Mouse (Mus musculus): ENCODE measurements around the gene Slc25a10.

Slc25a10 gene

DNA sequence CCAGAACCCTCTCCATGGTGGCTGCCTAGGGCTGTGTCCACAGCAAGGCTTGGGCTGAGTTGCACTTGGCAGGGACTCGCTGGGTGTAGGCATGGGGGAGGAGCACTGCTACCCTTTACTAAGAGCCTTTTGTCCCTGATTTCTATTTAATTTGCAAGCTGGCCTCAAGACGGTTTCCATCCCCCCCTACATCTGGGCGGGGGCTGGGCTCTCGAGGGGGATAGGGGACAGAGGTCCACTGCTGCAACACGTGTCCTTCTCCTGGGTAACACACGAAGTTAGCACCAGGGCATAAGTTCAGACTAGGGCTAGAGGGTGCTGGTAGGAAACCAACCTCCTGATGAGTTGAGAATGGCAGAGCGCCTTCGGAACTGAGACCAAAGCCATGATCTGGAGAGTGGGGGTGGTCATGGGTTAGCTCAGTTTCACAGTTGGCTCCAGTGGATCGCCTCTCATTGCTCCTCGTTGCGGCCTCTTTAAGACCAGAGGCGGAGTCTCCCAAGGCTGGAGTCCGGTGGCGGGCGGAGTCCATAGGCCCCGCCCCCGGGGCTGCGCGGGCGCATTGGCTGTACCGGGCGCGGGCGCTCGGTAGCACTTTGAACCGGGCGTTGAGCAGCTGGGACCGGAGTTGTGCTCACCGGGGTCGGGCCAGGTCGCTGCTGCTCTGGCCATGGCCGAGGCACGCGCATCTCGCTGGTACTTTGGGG, at the start of gene Slc25a10:
TSS of gene Slc25a10 (plus strand) at position 524 of the 707 bp plus-strand sequence.
- DNase-seq = peak; percentile 80

DNA sequence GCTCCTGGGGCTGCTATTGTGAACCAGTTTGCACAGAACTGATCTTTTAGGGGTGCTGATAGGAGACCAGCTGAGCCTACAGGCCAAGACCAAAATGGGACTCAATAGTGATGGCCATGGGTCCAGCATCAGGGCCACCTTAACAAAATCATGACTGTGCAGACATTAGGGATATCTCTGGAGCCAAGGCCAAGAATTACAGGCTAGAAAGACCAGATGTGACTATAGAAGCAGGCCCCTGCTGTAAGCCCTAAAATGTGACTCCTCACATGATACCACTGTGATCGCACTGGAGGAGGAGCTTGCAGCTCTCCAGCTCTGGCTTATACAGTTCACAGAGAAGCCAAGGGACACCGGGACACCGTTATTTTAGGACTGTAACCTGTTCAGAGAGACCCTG, 49.3 kb upstream of the Slc25a10 start, which contains the start of gene Tspan10:
TSS of gene Tspan10 (plus strand) at position 301 of the 400 bp plus-strand sequence.
- no peak for DNase-seq

DNA sequence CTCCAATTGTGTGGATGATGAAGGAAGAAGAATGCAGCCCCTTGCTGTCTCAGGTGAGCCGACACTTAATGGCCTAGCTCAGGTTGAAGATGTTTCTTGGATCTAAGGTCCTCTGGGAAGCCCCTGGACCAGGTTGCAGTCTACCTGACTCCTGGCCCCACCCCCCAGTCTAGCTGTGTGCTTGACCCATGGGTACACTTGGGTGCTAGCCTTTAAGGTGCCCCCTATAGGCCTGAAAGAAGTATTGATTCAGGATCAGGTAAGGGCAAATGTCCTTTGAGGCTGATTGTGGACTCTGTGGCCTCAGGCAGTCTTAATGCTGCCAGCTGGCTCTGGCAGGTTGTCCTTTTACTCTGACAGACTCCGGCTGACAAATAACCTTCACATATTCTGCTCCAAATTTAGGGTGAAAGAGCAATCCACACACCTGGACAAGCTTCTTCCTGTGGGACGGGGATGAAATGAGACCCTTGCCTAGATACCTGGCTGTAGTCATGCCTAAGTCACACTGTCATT, 48.8 kb upstream of the Slc25a10 start:
- DNase-seq = no peak

DNA sequence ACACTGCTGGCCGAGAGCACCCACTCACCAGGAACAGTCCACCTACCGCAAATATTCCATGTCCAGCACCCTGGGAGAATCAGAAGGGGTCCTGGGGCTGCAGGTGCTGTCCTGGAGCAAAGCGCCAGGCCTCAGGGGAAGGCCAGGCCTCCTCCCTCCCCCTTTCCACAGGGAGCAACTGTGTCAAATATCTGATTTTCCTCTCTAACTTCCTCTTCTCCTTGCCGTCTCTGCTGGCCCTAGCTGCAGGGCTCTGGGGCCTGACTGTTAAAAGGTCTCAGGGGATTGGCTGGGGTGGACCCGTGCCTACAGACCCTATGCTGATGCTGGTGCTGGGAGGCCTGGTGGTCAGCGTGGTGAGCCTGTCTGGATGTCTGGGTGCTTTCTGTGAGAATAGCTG, 47.5 kb upstream of the Slc25a10 start:
- no peak for DNase-seq

DNA sequence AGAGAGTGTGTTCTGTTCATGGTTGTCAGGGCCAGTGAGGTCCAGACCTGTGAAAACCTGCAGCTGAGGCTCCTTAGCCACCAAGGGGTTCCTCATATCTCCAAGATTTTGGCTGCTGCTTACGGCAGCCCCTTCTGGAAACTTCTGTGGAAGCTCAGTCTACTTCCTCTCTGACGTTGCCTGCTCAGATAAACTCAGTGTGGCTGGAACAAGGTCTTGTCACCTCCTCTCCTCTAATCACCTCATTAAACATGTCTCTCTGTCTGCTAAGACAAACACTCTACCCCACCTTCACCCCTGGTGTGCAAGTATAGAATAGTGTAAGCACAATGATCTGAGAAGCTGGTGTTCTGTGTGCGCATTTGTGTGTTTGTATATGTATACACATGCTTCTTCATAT, 46.2 kb upstream of the Slc25a10 start:
- DNase-seq = no peak

DNA sequence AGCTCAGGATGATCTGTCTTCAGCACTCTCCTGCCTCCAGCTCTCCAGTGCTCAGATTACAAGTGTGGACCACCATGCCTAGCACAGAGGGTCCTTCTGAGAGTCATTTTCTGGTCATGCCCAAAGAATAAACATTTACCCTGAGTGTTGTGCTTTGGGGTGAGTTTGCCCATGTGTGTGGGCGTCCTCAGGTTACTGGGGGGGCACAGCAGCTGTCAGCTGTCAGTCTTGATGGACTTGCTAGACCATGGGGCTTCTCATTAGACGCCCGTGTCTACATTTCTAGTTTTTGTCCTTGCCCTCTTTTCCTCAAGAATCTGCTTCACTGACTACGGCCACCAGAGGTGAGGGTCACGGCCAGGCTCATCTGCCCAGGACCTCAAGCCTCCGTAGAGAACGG, 44.5 kb upstream of the Slc25a10 start:
- DNase-seq = no peak

DNA sequence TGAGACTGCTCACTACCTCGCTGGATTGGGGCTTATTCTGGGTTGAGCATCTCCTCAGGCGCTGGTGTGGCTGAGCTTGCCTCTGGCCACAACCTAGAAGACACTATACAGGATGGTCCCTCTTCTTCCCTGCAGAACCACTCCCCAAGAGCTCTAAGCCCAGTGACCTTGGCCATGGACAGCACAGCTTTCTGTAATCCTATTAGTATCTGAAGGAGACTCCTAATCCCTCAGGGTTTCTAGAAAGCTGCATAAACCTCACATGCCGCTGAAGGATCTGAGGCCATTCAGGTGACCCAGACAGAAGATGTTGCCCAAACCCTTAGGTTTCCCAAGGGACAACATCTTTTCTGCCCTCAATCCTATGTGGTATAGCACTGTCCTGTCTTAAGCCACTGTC, 39.4 kb upstream of the Slc25a10 start:
- DNase-seq = no peak

DNA sequence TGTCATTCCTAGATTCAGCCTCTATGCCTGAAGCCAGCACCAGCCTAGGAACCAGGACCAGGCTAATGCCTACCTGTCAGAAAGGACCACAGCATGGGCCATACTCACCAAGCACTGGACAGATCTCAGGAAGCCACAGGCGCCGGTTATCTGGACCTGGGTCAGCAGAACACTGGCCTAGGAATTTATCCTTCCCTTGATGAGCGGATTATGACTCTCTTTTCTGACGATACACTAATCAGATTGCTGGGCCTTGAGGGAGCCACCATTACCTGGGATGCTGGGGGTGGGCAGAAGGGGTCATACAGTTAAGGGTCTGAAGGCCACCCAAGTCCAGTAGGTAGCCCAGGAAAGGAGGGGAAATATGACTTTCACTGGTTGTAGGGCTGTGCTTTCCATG, 38.3 kb upstream of the Slc25a10 start, which contains the start of gene Pde6g:
TSS of gene Pde6g (minus strand) at position 195 of the 400 bp plus-strand sequence.
- DNase-seq = no peak

DNA sequence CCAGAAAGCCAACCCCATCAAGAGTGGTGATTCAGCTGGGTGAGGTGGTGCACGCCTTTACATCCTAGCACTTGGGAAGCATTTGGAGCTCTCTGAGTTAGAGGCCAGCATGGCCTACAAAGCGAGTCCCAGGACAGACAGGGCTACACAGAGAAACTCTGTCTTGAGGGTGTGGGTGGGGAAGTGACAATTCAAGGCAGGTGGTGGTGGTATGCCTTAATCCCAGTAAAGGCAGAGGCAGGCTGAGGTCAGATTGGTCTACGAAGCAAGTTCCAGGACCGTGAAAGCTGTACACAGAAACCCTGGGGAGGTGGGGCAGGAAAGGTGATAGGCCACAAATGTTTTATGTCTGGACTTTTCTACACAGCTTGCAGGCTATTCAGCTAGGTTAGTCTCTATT, 36.7 kb upstream of the Slc25a10 start:
- no peak for DNase-seq

DNA sequence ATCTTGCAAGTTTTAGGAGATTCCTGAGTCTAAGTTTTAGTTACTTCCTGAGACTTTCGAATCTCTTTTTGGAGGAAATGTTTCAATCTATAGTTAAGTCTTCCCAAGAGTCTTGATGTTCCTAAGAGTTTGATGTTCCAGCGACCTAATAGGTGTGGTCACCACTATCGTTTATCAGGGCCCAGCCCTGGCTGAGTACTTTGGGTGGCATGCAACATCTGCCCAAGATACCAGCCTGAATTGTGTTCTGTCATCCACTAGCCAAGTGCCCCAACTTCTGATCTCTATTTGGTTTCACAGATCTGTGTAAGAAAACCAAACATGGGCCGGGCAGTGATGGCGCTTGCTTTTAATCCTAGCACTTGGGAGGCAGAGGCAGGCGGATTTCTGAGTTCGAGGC, 36.2 kb upstream of the Slc25a10 start:
- no peak for DNase-seq

DNA sequence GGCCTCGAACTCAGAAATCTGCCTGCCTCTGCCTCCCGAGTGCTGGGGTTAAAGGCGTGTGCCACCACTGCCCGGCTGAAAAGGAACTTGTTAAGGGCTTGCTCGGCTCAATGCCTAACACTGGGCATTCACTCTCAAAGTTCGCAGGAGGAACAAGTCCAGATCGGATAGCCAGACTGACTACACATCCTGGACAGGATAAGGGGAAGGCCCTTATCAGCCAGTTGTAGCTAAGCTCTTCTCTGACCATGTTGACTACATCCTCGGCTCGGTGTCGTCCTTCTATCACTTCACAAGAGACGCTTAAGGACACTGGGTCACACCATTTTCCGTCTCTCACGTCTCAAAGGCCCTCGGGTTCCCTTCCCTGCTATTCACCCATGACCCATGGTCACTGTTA, 34.3 kb upstream of the Slc25a10 start:
- DNase-seq = no peak

DNA sequence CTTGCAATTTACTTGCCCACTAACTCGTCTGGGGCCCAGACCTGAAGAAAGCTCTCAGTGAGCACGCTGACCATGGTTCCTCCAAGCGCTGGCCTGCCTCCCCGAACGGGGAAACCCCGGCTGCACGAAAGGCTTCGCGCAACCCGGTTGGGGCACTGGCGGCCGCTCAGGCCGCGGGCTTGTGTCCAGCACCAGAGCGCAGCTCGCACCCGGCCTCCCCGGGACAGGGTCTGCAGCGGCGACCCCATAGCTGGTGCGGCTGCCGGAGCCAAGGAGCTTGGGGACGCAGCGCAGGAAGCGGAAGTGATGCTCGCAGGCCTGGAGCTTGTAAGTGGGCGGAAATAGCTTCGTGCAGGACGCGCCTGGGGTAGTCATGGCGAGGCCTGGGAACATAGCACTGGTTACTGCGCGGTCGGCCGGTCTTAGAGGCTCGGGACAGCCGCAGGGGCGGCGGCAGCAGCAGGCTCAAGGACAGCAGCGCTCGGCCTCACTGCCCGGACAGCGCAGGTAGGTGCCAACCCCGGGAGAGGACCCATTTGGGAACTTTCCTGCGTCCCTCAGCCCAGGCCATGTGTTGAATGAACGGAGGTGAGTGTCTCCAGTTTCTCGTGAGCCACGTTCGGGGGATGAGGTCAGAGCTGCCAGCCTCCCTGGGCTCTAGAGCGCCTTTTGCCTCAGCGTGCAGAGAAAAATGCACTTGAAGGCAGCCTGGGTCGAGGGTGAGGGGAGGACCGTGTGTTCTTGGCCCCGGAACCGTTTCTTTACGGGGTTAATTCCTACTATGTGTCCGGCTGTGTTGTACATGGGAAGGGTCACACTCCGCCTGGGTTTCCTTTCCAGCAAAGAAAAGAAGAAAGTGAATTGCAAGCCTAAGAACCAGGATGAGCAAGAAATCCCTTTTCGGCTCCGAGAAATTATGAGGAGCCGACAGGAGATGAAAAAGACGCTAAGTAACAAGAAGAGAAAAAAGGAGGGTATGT, 33.6 kb upstream of the Slc25a10 start, which contains the start of the genes Oxld1 and Ccdc137:
TSS of gene Oxld1 (minus strand) at position 297 of the 980 bp plus-strand sequence.
TSS of gene Ccdc137 (plus strand) at position 344 of the 980 bp plus-strand sequence.
- peak; percentile 74 for DNase-seq

DNA sequence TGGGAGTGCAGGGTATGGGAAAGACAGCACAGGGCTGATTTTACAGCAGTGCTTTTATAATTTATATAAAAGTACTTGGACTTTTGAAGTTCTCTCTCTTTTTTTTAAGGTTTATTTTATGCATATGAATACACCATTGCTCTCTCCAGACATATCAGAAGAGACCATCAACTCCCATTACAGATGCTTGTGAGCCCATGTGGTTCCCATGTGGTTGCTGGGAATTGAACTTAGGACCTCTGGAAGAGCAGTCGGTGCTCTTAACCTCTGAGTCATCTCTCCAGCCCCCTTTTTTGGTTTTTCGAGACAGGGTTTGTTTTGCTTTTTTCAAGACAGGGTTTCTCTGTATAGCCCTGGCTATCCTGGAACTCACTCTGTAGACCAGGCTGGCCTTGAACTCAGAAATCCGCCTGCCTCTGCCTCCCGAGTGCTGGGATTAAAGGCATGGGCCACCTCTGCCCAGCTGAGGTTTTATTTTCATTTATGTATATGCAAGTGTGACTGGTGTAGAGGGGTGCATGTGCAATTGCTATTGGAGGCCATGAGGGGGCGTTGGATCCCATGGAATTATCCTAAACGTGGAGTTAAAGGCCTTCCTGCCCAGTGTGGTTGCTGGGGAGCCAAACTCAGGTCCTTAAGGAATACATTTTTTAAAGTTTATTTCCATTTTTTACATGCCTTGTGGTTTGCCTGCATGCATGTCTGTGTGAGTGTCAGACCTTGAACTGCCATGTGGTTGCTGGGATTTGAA, 32.6 kb upstream of the Slc25a10 start:
- DNase-seq = no peak

DNA sequence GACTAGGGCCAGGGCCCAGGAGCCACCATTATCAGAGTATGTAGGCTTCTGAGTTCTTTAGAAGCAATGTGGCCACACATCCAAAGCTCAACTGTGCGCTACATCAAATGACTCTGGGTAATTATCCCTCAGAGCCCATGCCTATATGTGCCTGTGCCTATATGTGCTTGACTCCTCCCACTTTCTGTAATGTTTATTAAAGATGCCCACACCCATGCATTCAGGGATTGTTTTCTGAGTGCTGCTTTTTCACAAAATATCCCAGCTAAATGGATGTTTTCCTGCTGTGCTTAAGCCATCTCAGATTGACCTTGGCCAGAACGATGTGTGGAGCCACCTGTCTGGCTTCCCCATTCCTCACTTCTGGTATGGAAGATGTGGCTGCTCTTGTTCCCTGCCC, 28.1 kb upstream of the Slc25a10 start:
- no peak for DNase-seq

DNA sequence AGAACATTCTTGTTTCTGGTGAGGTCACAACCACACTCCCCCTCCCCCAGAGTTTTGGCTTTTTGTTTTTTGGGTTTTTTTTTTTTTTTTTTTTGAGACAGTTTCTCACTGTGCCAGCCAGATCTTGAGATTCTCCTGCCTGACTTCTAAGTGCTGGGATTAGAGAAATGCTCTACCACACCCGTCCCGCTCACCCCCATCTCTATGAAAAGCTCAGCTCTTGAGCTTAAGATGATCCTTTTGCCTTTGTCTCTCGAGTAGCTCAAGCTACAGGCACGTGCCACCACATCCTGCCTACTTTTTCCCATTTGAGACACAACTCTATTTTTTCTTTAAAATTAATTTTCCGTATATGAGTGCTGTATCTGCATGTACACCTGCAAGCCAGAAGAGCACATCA, 27.3 kb upstream of the Slc25a10 start:
- no peak for DNase-seq

DNA sequence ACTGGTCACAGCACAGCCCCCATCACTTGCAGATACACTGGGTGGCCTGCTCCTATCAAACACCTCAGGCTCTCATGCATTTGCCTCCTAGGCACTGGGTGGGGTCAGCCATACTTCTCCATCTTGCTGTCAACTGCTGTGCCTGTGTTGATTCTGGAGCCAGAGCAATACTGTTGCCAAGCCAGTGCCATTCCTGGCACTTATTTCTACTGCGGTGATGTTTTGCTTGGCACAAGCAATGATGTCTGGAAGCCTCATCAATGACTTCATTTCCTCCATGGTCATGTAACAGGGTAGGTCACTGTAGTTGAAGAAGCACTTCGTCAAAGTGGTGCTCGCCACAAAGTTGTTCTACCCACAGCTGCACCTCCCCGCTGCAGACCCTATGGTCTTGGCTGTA, 26.1 kb upstream of the Slc25a10 start:
- DNase-seq = no peak

DNA sequence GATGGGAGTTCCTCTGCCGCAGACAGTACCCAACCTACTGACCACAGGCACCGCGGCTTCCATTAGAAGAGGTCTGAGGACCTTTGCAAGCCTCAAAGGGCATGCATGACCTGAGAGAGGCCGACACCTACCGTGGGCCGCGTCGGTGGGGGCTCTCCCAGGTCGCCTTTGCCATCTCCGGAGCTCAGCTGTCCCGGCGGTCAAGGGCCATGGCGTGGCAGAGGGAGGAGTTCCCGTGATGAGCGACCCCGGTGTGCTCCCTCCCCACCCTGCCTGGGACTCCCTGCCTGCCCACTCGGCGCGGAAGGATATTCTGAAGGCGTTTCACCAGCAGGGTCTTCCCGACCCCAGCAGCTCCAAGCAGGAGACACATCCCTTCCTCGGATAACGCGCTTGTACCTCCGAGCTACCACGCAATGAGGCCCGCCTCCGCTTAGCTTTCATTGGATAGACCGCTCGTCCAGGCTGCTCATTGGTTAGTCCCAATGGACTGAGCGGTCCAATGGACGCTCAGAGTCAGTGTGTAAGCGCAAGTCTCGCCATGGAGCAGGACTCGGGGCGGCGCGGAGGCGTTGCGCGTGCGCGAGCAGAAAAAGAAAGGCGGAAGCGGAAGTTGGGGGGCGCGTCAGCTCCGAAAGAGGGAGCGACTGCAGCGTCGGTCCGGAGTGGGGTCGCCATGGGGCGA, 24.4 kb upstream of the Slc25a10 start, which contains the start of gene Arl16:
TSS of gene Arl16 (minus strand) at position 557 of the 685 bp plus-strand sequence.
- DNase-seq = peak; percentile 92

DNA sequence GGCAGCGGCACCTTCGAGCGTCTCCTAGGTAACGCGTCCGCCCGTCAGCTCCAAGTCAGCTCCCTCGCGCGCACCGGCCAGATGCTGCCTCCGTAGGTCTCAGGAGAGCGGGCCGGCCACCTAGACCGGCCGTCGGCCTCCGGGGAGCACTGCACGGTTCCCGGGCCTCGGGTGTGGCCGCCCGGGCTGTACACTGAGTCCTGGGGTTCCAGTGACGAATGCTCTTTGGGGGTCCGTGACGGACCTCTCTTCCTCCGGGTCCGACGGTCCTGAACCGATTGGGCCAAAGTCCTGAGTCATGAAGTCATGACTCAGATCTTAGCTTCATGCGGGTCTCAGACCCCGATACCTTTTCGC, 23.9 kb upstream of the Slc25a10 start:
- no peak for DNase-seq

DNA sequence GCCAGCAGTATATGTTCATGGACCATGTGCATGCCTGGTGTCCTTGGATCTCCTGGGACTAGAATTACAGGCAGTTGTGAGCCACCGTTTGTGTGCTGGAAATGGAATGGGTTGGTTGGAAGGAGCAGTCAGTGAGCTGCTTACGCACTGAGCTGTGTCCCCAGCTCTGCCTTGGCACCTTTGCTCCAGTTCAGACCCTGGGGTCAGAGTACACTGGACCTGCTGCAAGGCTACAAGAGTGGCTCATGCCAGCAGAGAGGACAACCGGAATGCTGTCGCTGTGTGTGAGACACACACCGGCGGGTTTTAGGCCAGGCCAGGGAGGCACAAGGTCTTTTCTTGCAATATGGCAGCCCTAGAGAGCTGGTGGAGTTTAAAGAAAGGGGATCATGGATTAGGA, 19.6 kb upstream of the Slc25a10 start:
- DNase-seq = no peak

DNA sequence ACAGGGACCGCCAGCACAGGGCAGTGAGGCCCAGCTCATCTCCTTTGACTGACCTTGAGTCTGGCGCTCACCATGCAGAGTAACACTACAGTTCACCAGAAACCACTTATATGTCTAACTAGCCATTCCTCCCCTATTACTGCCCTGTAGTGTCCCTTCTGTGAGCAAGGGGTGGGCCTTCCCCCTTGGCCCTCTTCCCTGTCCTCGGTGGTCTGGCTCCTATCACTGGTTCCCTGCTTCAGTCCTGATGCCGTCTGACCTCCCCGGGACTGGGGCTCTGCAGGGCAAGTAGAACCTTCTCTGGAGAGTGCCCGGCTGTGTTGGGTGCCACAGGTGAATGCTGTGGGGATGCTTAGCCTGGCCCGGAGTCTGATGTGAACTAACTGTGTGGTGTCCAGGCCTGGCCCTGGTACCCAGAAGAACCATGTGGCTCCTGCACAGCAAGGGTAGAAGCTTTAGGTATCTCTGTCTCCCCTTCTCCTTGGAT, 8.1 kb upstream of the Slc25a10 start:
- no peak for DNase-seq

DNA sequence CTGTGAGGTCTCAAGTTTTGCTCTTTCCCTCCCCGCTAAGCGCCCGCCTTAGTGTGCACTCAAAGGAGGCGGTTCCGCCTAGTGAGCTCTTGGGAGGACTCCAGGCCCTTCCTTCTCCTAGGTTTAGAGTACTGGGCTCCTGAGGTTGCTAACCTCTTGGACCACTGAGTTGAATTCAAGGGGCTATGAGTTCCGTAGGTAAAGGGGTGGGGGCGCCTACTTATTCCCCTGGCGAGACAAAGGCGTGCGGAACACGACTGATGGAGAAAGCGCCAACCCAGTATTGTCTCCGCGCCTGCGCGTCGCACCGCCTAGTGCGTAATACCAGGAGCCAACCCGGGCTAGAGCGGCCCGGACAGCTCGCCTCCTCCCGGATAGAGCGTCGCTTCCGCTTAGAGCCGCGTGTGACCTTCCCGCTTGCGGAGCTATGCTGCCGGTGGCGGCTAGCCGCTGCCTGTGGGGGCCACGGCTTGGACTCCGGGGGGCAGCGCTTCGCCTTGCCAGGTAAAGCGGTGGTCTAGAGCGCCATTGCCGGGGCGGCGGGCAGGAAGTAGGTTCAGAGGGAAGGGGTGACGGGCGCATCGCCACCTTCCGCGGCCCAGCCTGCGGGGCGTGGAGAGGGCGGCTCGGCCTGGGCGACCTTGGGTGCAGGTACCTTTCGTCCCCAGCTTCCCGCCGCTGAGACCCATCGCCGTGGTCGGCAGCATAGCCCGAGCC, 7.2 kb upstream of the Slc25a10 start, which contains the start of gene Mrpl12:
TSS of gene Mrpl12 (plus strand) at position 349 of the 717 bp plus-strand sequence.
- DNase-seq = peak; percentile 88

Data from right cerebral cortex, postnatal 4 days (tissue).